Mouse (Mus musculus) MEL (cell line): ENCODE measurements around the gene Gjc2. TPM values are rescaled to one million over a fixed set of nuclear protein-coding genes. Genes with fewer than 3 reads are reported as not detected.

ENCODE experiments used
- DNase-seq: peaks from one replicate; pipeline ENCODE4 v3.0.0; 2011; ENCODE audit warnings: low read depth, low spot score
- H3K27ac ChIP-seq: 2 replicates; pipeline ENCODE4 v1.5.1; 2012; ENCODE audit warnings: low read depth, mild to moderate bottlenecking, control low read depth, low read length, moderate library complexity; ENCODE audit not compliant: control insufficient read depth
- H3K27me3 ChIP-seq, 2 experiments: fragments of 150-350 bp in 1 of 2; sonication (generic) in 1 of 2; 2 replicates each; pipeline ENCODE4 v1.6.1; 2012; ENCODE audit warnings: low read length in 2 of 2, mild to moderate bottlenecking in 2 of 2, improper control_type of control experiment in 1 of 2, moderate library complexity in 1 of 2; ENCODE audit not compliant: insufficient read depth in 2 of 2, control insufficient read depth in 1 of 2
- H3K36me3 ChIP-seq, 2 experiments: 2 replicates each; pipeline ENCODE4 v1.6.1; 2012 to 2014; ENCODE audit warnings: low read length in 2 of 2, improper control_type of control experiment in 1 of 2, inconsistent platforms in 1 of 2, mild to moderate bottlenecking in 1 of 2; ENCODE audit not compliant: insufficient read depth in 2 of 2, control insufficient read depth in 1 of 2
- H3K4me1 ChIP-seq, 2 experiments: fragments of 150-350 bp in 1 of 2; sonication (generic) in 1 of 2; 2 replicates each; pipeline ENCODE4 v1.6.1; 2012; ENCODE audit warnings: low read length in 2 of 2, improper control_type of control experiment in 1 of 2, mild to moderate bottlenecking in 1 of 2; ENCODE audit not compliant: insufficient read depth in 2 of 2, control insufficient read depth in 1 of 2
- H3K4me3 ChIP-seq, 2 experiments: fragments of 150-350 bp in 1 of 2; sonication (generic) in 1 of 2; 2 replicates each; pipeline ENCODE4 v1.5.1; 2012; ENCODE audit warnings: low read depth in 2 of 2, low read length in 2 of 2, mild to moderate bottlenecking in 2 of 2, moderate library complexity in 2 of 2, control low read depth in 1 of 2, improper control_type of control experiment in 1 of 2; ENCODE audit not compliant: control insufficient read depth in 1 of 2, insufficient read depth in 1 of 2
- H3K79me2 ChIP-seq: 2 replicates; pipeline ENCODE4 v1.6.1; 2012; ENCODE audit warnings: mild to moderate bottlenecking, low read length, moderate library complexity; ENCODE audit not compliant: control insufficient read depth, poor library complexity, insufficient read depth
- H3K9ac ChIP-seq: 2 replicates; pipeline ENCODE4 v1.6.1; 2012; ENCODE audit warnings: low read depth, mild to moderate bottlenecking, control low read depth, low read length, moderate library complexity; ENCODE audit not compliant: control insufficient read depth, poor library complexity, severe bottlenecking
- H3K9me3 ChIP-seq: fragments of 150-350 bp; sonication (generic); replicated peaks from 2 replicates; pipeline ENCODE4 v1.6.1; 2012; ENCODE audit warnings: mild to moderate bottlenecking, low read length, improper control_type of control experiment, moderate library complexity; ENCODE audit not compliant: insufficient read depth
- BHLHE40 ChIP-seq: IDR thresholded peaks from 2 replicates; pipeline ENCODE4 v1.6.1; 2012; ENCODE audit warnings: low read depth, mild to moderate bottlenecking, inconsistent platforms, low read length, improper control_type of control experiment, borderline replicate concordance
- CHD1 ChIP-seq: IDR thresholded peaks from 2 replicates; pipeline ENCODE4 v1.6.1; 2012; ENCODE audit warnings: low read depth, mild to moderate bottlenecking, inconsistent platforms, low read length, improper control_type of control experiment
- CTCF ChIP-seq, 3 experiments: IDR thresholded peaks in 2 of 3; conservative IDR thresholded peaks in 1 of 3; 2 replicates each; pipeline ENCODE4 v1.5.1; 2011 to 2012; ENCODE audit warnings: low read length in 3 of 3, low read depth in 2 of 3, mild to moderate bottlenecking in 2 of 3, improper control_type of control experiment in 1 of 3, inconsistent platforms in 1 of 3, mixed read lengths in 1 of 3, moderate library complexity in 1 of 3; ENCODE audit not compliant: control insufficient read depth in 1 of 3, insufficient read depth in 1 of 3, poor library complexity in 1 of 3, severe bottlenecking in 1 of 3
- EP300 ChIP-seq, 2 experiments: IDR thresholded peaks; 2 replicates each; pipeline ENCODE4 v1.6.1; 2011; ENCODE audit warnings: improper control_type of control experiment in 2 of 2, low read length in 2 of 2, low read depth in 1 of 2, mild to moderate bottlenecking in 1 of 2
- GATA1 ChIP-seq: IDR thresholded peaks from 2 replicates; pipeline ENCODE4 v1.6.1; 2011; ENCODE audit warnings: low read depth, low read length, improper control_type of control experiment
- HCFC1 ChIP-seq: IDR thresholded peaks from 2 replicates; pipeline ENCODE4 v1.6.1; 2012; ENCODE audit warnings: low read depth, mild to moderate bottlenecking, inconsistent platforms, low read length, improper control_type of control experiment, moderate library complexity
- JUND ChIP-seq: IDR thresholded peaks from 2 replicates; pipeline ENCODE4 v1.6.1; 2011; ENCODE audit warnings: low read depth, mild to moderate bottlenecking, improper control_type of control experiment, low read length
- KAT2A ChIP-seq: conservative IDR thresholded peaks from 2 replicates; pipeline ENCODE4 v1.6.1; 2012; ENCODE audit warnings: low read depth, low read length, improper control_type of control experiment, inconsistent platforms
- MAZ ChIP-seq: IDR thresholded peaks from 2 replicates; pipeline ENCODE4 v1.6.1; 2012; ENCODE audit warnings: low read depth, mild to moderate bottlenecking, inconsistent platforms, low read length, improper control_type of control experiment
- MEF2A ChIP-seq: IDR thresholded peaks from 2 replicates; pipeline ENCODE4 v1.6.1; 2014; ENCODE audit warnings: low read depth, mild to moderate bottlenecking, inconsistent platforms, low read length, improper control_type of control experiment; ENCODE audit not compliant: poor library complexity, insufficient replicate concordance, severe bottlenecking; ENCODE audit errors: extremely low read depth
- MXI1 ChIP-seq: IDR thresholded peaks from 2 replicates; pipeline ENCODE4 v1.6.1; 2011; ENCODE audit warnings: mild to moderate bottlenecking, low read depth, low read length, improper control_type of control experiment
- MYC ChIP-seq: IDR thresholded peaks from 2 replicates; pipeline ENCODE4 v1.6.1; 2011; ENCODE audit warnings: low read depth, mild to moderate bottlenecking, low read length, improper control_type of control experiment, moderate library complexity
- POLR2AphosphoS5 ChIP-seq: IDR thresholded peaks from 2 replicates; pipeline ENCODE4 v1.6.1; 2012; ENCODE audit warnings: low read depth, borderline replicate concordance, mild to moderate bottlenecking, inconsistent platforms, low read length, moderate library complexity, mixed read lengths
- RAD21 ChIP-seq: IDR thresholded peaks from 2 replicates; pipeline ENCODE4 v1.6.1; 2011; ENCODE audit warnings: mild to moderate bottlenecking, low read depth, low read length, improper control_type of control experiment
- RCOR1 ChIP-seq: IDR thresholded peaks from 2 replicates; pipeline ENCODE4 v1.6.1; 2012; ENCODE audit warnings: low read depth, mild to moderate bottlenecking, inconsistent platforms, low read length, improper control_type of control experiment
- SIN3A ChIP-seq: IDR thresholded peaks from 2 replicates; pipeline ENCODE4 v1.6.1; 2012; ENCODE audit warnings: low read length, improper control_type of control experiment, inconsistent platforms
- TCF12 ChIP-seq: IDR thresholded peaks from 2 replicates; pipeline ENCODE4 v1.6.1; 2014; ENCODE audit warnings: low read depth, mild to moderate bottlenecking, inconsistent platforms, low read length, improper control_type of control experiment, moderate library complexity
- USF1 ChIP-seq: IDR thresholded peaks from 2 replicates; pipeline ENCODE4 v1.6.1; 2014; ENCODE audit warnings: low read depth, mild to moderate bottlenecking, inconsistent platforms, low read length, improper control_type of control experiment, moderate library complexity
- USF2 ChIP-seq, 2 experiments: IDR thresholded peaks; 2 replicates each; pipeline ENCODE4 v1.6.1; 2011 to 2012; ENCODE audit warnings: improper control_type of control experiment in 2 of 2, low read length in 2 of 2, borderline replicate concordance in 1 of 2, inconsistent platforms in 1 of 2, low read depth in 1 of 2, mild to moderate bottlenecking in 1 of 2; ENCODE audit not compliant: insufficient read depth in 1 of 2
- ZC3H11A ChIP-seq: IDR thresholded peaks from 2 replicates; pipeline ENCODE4 v1.6.1; 2012; ENCODE audit warnings: low read depth, mild to moderate bottlenecking, inconsistent platforms, low read length, improper control_type of control experiment
- ZKSCAN1 ChIP-seq: IDR thresholded peaks from 2 replicates; pipeline ENCODE4 v1.6.1; 2012; ENCODE audit warnings: low read depth, mild to moderate bottlenecking, inconsistent platforms, low read length, improper control_type of control experiment, moderate library complexity
- ZNF384 ChIP-seq: IDR thresholded peaks from 2 replicates; pipeline ENCODE4 v1.6.1; 2012; ENCODE audit warnings: low read depth, mild to moderate bottlenecking, inconsistent platforms, low read length, improper control_type of control experiment
- polyA plus RNA-seq, 2 experiments: library from polyadenylated mRNA; stranded (reverse) in 1 of 2; unstranded in 1 of 2; fragments of >175 nt in 1 of 2; fragments of >200 nt in 1 of 2; gene quantifications; 2 replicates each; pipeline versions ENCODE4 v1.2.1 to v1.2.4; 2012; ENCODE audit warnings: low replicate concordance in 2 of 2, low read depth in 1 of 2; ENCODE audit not compliant: insufficient read length in 2 of 2, insufficient read depth in 1 of 2, missing spikeins in 1 of 2
- total RNA-seq: library from RNA; depleted of rRNA; stranded (reverse); fragments of 300-350 nt; gene quantifications from 2 replicates; pipeline ENCODE4 v1.2.3, GENCODE M21; 2012

Gjc2 gene
- total and polyA plus RNA-seq, 3 experiments, result 0.07 to 0.08 TPM; not detected in 1

GRCm38 (mm10) chr11:59161398-59161797 lies 21.6 kb downstream of the Gjc2 start (continued):
- TF ChIP-seq GATA1 (peak; percentile 69), CTCF (IDR thresholded peaks at IDR 0.05 in 2 of 3, conservative IDR thresholded peaks at IDR 0.05 in 1 of 3; ENCODE audit: control insufficient read depth in 1 of 3, insufficient read depth in 1 of 3, low read depth in 2 of 3, low read length in 3 of 3, poor library complexity in 1 of 3, severe bottlenecking in 1 of 3) (peak in 2 of 3 experiments; percentile 12 to 27; a peak in 2 of 6 replicates), USF1 (no peak), ZC3H11A (peak; percentile 59), RCOR1 (peak; percentile 27; the same call in 1 of the 2 replicates), MXI1 (peak; percentile 88), KAT2A (peak; percentile 53; the same call in 1 of the 2 replicates)

- Histone ChIP-seq H3K36me3 (peaks cover 0 to 10% of the 10 kb centered on the region in 2 experiments; a peak in 2 of 4 replicates), H3K9ac (no peak overlapping the region), H3K4me1 (peaks cover 5 to 18% of the 10 kb centered on the region in 2 experiments; a peak in 3 of 4 replicates), H3K79me2 (peaks cover 10% of the 10 kb centered on the region), H3K4me3 (no peak overlapping the region), H3K27me3 (no peaks in the 10 kb centered on the region), H3K27ac (no peak overlapping the region), H3K9me3 (no peaks in the 10 kb centered on the region)
- DNase-seq, result no peak
- TF ChIP-seq EP300 (IDR thresholded peaks at IDR 0.05; ENCODE audit: low read depth in 1 of 2, low read length in 2 of 2) (no peak), ZC3H11A (no peak), USF1 (no peak), RAD21 (no peak), GATA1 (no peak), MXI1 (no peak), MYC (no peak), MAZ (no peak), SIN3A (no peak), TCF12 (no peak), JUND (no peak), HCFC1 (no peak), MEF2A (no peak), USF2 (IDR thresholded peaks at IDR 0.05; ENCODE audit: borderline replicate concordance in 1 of 2, insufficient read depth in 1 of 2, low read depth in 1 of 2, low read length in 2 of 2) (no peak), BHLHE40 (no peak), ZNF384 (no peak), POLR2AphosphoS5 (no peak), KAT2A (no peak), ZKSCAN1 (no peak), CHD1 (no peak)
Measured at GRCm38 (mm10) chr11:59159558-59159957, 23.5 kb downstream of the Gjc2 start.
